Mouse (Mus musculus): ENCODE data around the gene Olfr1392.
A peak's percentile ranks its signal among the peaks of the same experiment; 100 is the strongest.
"Not testable (repeated sequence)": the region's sequence is repeated elsewhere in the genome, so short reads cannot be mapped to it uniquely, and the experiment has no call there.

Gene Olfr1392

DNA sequence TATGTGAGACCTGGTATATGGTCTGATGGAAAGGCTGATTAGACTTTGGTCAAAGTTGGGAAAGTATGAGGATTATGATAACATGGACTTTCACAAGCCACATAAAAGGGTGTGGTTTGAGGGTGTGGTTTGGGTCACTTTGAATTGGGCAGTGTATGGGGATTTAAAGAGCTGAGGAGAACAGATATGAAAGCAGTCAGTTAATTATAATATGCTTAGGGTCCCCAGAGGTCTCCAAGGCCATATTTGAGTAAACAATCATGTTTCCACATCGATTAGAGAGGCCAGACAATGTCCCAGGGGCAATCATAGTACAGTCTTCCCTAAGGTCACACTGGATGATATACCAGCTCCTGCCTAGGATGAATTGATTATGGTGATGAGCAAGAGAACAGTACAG, at the start of gene Olfr1392:
Gene Olfr1392 (plus strand): TSS at position 301 of the 400 bp plus-strand sequence.
- not testable (repeated sequence) for DNase-seq

DNA sequence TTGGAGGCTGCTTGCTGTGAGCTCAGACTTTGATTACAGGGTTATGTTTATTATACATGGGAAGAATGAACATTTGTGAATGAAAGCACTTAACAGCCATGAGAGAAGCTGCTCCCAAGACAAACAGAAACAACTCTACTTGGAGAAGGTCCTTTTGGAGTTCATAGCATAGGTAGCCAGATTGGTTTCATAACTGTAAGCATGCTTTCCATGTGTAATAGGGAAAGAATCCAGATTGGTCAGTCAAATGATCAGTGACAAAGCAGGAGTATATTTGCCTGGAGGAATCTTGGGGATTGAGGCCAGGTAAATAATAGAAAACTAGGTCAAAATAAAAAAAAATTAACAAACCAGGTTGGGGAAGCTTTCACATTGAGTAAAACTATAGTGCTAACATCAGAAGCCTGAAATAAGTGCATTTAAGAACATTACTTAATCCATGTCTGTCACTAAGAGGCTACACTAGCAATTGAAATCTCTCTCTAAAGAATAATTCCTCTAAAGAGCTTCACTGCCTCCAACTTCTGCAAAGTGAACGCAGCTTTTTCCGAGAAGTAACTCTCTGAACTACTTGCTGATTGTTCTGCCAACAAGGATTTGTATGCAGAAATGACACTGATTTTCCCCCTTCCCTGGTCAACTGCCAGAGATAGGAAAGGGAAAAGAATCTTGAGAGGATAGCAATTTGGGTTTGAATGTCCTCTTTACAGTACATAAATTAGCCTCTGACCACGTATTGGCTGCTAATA, 49.4 kb upstream of the Olfr1392 start:
- no peak for DNase-seq

DNA sequence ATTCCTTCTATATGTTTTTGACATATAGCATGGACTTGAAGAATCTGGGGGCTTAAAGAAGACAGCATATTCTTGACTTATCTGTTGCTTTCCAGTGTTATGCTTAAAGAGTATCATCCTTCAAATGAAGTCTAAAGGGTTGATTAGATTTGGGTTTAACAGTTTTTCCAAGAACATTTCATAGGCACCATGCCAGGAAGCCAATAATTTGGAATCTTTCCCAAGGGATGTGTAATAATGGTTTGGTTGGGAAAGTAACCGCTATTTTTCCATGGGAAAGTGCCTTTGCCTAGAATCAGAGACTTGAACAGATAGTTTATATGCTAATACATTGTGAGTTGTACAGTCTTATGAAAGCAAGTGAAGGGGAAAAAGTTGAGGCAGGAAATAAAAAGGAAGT, 48.2 kb upstream of the Olfr1392 start:
- no peak for DNase-seq

DNA sequence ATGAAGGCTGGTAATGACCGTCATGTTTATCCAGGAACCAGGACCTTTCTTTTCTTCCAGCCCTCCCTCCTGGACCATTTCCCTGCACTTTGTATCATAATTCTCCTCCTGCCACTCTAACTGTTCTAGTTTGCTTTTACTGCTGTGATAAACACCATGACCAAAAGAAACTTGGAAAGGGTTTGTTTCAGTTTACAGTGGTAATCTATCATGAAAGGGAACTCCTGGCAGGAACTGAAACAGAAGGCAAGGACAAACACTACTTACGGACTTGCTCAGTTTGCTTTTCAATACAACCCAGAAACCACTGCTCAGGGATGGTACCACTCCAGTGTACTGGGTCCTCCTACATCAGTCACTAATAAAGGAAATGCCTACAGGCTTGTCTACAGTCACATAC, 47.5 kb upstream of the Olfr1392 start:
- DNase-seq = no peak

DNA sequence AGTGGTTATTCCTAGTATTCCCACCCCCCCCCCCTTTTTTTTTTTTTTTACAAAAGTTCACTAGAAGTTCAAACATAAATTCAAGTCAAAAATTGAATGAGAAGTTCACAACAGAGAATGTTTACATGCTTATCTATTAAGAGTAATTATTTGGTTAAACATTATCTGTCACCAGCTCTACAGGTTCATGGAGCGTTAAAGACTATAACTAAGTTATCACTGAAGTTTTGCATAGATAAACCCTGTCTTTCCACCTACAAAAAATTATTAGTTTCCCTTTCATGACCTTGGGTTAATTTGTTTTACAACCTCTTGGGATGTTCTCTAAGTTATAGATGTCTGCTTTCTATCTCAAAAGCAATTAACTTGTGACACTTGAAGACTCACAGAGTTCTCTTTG, 44.8 kb upstream of the Olfr1392 start:
- no peak for DNase-seq

DNA sequence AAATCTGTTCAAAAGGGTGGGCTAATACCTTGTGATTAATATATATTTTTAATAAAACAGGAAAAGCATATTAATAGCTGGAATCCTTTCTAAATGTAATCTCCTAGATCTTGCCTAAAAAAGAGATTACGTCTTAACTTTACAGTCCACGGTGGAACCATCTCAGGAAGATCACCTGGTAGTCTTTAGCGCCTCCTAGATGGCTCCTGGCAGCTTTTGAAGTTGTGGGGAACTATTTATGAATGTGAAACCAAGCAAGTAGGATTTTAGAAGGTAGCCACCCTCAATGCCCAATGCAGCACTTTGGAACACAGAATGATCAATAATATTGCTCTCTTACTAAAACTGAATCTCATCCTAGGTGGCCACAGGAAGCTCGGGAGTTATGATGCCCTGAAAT, 44.2 kb upstream of the Olfr1392 start:
- DNase-seq = no peak

DNA sequence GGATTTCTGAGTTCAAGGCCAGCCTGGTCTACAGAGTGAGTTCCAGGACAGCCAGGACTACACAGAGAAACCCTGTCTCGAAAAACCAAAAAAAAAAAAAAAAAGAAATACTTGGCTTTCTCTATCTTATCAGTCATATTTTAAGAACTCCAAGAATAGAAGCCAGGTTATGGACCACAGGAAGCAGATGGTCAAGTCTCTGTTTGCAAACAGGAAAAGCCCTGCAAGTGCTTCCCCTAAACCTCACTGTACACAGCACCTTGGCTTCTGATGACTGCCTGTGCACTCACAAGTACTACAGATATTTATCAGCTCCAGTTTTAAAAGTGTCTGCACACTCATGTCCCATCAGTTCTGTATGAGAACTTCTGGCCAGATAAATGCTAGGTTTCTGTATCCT, 43.6 kb upstream of the Olfr1392 start:
- DNase-seq = no peak

DNA sequence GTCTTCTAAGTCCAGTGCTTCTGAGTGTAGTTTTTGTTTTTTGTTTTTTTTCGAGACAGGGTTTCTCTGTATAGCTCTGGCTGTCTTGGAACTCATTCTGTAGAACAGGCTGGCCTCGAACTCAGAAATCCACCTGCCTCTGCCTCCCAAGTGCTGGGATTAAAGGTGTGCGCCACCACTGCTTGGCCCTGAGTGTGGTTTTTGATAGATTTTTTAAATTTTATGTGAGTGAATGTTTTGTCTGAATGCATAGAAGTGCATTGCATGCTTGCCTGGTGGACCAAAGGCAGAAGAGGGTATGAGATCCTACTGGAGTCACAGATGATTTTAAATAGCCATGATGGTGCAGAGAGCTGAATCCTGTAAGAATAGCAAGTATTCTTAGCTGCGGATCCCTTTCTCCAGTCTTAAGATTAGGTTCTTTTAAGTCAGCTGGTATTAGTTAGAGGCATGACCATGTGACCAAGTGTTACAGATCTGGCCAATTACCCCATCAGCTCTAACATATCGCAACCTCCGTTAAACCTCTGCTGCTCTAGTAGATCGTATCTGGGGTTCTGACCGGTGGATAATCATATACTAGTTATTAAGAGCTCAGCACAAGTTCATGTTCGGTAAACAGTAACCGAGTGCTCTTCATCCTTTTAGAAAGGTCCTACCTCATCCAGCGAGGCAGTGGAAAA, 42.0 kb upstream of the Olfr1392 start:
- DNase-seq = no peak

DNA sequence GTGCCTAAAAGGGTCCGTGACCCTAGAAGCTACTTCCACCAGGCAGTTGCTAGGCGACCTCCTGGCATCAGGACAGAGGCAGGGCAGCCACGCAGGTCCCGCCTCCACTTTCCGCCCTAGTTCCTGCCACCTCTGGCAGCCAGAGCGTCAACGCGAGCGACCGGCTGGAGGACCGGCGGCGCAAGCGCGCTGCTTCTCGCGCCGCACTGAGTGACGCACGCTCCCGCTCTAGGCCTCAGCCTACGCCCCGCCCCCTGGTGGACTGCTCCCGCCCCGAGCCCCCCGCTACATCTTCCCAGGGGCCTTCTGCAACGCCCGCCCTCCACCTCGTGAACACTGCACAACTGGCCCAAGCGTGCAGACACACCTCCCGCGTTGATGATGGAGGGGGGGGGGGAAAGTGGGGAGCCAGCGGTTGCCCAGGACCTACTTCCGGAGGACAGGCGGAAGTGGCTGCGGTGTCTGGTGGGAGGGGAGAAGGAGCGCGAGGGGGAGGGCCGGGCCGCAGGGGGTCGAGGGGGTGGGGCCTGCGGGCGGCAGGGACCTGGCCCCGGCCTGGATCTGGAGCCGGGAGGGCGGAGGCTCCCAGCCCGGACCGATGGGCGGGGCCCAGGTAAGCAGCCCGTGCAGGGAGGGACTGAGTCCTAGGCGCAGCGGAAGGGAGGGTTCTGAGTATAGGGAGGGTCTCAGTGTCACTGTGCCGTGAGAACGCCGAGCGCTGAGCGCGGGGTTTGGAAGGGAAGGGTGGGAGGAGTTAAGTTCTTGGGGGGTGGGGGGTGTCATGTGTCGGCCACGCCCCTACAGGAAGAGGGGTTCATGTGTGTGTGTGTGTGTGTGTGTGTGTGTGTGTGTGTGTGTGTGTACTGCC, 41.1 kb upstream of the Olfr1392 start, which contains the start of gene Mgat1:
Gene Mgat1 (plus strand): TSS at position 465 of the 868 bp plus-strand sequence.
- DNase-seq = peak; percentile 83

DNA sequence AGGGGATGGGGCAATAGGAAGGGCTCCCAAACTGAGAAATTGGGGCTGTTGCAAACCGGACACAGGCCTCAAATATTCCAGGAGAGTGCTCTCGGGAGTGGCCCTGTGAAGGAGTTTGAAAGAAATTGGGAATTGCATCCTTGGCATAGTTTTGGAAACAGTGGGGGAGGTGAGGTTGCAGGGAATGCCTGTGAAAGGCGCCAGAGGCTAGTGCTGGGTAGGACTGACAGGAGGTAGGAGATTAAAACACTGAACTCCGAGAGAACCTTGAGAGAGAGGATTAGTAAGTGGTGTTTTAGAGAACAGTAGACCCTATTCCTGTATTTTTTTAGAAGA, 40.5 kb upstream of the Olfr1392 start:
- DNase-seq = peak; percentile 68

DNA sequence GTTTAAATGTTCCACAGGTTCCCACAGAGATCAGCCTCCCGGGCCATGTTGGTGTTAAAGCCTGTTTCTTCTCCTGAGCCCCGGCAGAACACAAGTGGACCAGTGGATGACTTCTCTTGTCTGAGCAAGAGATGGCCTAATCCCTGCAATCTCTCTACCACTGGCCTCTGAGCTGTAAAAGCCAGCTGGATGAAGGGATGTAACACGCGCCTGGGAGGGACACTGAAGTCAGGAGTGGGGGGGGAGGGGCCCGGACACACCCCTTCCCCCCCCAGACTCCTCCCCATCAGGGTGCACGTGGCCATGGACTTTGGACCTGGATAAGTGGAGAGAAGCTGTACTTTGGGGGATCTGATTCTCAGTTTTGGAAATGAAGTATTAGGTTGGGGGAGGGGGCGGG, 39.9 kb upstream of the Olfr1392 start:
- DNase-seq = no peak

DNA sequence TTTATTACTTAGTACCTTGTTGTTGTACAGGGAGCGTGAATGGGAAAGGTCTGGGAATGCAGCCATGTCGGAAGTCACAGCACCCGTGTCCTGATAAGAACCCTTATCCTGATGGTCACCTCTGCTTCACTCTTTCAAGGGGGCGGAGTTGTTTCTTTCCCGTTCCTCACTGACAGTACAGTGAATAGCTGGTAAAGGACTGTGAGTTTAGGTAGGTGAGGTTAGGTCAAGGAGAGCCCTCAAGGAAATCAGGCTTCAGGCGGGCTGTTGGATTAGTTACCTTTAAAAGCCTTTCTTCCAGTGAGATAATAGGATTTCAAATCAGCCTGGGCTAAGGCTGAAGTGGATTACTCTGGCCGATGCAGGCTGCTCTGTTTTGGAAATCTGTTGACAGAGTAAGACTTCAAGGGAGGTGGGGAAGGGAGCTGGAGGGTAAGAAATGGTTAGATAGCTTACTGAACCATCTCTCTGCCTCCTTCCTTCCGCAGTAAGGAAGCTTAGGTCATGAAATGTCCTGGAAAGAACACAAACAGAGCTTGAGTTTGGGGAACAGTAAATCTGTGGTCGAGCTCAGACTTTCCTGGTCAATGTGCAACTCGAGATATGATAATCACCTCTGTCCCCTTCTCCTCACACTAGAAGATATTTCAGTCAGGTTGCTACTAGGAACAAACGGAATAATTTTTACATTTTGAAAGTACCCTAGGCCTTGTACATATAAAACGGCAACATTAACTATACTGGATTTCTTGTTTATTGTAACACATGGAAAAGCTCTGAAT, 39.3 kb upstream of the Olfr1392 start:
- DNase-seq = no peak

DNA sequence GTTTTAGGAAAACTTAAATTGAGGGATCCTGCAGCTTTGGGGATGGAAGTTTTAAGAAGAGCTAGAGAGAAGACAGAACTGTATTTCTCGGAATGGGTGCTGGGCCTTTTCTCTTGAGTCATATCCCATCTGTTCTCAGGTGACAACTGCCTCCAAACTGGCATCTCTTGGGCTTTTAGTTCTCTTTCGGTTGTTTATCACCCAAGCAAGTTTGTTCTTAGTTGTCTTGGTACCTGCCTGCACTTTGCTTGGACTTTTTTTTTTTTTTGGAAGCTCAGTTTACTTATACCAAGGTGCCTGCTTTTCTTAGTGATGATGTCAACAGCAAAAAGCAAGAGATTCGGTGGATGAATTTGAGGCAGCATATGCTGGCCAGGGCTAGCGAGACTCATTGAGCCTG, 38.6 kb upstream of the Olfr1392 start:
- no peak for DNase-seq

DNA sequence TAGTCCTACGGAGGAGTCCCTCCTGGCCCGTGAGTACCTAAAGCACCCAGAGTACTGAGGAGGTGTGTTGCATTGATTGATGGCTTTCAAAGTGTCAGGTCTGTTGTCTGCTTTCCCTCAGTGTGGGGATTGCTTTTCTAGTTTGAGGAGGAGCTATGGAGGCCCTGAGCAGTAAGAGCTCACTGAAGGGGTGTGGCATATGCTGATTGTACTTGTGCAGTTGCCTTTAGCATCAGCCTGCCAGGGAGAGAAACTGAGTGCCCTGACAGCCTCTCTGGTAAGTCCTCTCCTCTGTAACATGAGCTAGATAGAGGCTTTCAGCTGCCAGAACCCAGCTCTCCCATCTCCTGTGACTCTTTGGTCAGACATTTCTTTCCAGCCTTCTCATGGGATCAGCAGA, 37.8 kb upstream of the Olfr1392 start:
- no peak for DNase-seq

DNA sequence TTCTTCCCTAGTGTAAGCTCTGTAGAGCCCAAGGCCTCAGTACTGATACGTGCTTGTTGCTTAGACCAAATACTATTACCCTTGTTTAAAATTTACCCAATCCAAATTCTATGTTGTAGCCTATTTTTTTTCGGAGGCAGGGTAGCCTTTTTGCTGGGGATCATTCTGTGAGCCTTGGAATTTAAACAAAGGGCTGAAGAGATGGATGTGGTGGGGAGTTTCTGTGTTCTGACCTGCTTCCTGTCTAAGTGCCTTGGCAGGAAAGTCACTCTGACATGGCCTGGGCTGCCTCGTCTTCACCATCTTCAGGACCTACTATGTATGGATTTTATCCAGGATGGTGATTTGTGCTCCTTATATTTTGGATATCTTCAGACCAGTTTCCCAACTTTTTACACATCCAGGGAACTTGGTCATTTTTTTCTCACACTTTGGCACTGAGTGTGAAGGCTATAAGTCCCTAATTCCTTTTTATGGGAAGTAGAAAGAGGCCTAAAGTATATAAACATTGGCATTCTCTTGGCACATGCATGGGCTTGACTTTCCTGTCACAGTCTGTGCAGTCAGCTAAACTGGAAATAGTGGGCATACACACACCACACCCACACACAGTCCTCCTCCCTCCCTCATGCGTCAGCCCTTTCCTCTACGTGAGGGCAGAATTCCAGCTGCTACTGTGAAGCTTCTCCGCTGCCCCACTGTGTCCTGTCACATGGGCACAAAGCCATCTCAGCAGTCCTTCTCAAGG, 36.7 kb upstream of the Olfr1392 start:
- no peak for DNase-seq

DNA sequence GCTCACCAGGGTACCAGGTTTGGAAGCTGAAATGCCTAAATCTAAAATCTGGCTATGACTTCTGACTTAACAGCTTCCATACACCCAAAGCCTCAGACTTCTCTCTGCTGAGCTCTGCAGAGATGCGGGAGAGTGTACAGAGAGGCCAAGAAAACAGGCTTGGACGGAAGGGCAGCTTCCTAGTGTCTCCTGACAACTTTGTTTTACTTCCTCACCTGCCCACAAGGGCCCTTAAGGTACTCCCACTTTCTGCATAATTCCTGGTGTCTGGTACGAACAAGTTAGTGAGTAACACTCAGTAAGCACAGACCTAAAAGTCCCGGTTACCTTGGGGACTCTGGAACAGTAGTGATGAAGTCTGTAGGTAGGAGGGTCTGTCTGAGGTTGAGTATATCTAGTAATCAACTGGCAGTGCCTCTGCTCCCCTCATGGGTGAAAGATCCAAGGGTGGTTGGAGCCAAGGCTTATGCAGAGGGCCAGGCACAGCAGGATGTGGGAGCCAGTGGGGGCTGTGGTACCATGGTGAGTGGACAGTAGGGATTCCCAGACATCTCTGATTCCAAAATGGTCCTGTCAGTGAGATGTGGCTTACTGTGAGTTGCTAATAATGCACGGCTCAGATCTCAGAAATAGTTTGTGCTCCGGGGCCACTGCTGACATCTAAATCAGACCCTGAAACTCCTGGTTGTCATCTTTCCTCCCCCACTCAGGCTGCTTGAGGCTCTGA, 35.9 kb upstream of the Olfr1392 start:
- DNase-seq = no peak

DNA sequence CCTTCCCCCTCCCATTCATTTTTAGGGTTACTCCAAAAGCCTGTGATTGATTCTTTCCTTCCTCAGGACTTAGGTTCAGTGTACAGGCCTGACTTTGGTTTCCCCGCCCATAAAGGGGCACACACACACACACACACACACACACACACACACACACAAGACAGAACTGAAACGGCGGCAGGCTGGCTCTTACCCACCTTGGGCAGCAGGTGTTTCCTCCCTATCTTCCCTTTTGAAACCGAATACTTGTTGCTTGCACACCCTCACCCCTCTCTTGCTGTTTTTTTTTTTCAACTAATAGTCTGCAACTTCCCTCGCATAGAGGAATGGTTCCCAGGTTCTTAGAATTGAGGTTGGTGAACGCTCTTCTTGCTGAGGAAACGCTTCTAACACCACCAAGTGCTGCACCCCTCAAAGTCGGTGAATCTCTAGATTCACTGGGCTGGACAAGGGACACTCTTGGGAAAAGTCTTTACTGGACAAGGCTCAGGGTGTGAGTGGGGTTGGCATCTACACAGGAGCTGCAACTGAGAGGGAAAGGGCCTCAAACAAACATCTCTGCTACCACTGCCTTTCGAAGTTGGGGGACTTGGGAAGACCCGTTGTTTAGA, 35.2 kb upstream of the Olfr1392 start:
- DNase-seq = no peak

DNA sequence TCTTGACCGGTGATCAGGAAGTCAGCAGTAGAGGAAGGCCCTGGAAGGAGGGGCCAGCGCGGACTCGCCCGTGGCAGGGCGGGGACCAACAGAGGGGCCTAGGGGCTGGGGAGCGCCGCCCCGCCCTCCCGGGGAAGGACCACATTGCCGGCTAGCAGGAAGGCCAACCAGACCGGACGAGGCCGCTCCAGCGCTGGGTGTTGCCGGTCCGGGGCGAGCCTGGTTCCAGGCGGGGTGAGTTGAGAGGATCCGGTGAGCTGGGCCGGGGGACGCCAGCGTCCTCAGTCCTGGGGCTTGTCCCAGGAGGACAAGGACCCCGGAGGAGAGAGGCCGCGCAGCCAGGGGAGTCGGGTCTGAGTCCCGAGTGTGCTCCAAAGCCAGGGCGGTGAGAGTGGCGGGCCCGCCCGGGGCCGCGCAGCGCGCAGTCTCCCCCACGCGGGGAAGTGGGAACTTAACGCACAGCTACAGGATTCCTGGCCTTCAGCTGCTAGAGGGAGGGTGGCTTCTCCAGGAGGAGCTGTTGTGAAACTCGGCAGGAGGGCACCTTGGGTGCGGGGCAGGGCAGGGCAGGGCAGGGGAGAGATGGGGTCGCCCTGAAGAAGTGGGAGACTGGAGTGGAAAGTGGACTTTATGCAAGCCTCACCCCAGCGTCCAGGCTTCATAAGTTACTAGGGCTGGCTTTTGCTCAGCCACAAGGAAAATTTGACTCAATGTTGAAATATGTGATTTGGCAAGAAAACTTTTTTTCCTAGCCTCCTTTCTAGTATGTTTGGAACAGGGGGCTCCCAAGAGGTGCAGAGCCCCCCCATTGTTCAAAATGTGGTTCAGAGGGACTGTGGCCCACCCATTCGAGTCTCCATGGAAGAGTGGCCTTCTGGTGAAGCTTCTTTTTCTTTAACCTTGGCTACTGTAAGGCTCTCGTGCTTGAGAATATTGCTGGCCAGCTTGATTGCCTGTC, 34.4 kb upstream of the Olfr1392 start:
- peak; percentile 55 for DNase-seq

DNA sequence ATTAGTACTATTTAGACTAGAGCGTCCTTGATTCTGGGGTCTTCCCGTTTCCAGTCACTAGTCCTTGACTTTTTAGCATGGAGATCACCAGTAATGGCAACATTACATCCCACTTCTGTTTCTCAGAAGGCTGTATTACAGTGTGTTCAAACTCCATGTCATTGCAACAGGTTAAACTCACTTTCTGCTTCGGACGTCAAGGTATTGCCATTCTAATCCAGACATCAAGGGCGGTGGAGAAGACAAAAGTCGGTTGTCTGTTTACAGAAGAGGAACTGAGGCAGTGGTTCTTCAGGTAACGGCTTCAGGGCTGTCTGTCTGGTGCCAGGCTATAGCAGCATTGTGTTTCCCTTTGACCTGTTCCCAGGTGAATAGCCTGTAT, 33.7 kb upstream of the Olfr1392 start:
- DNase-seq = no peak

DNA sequence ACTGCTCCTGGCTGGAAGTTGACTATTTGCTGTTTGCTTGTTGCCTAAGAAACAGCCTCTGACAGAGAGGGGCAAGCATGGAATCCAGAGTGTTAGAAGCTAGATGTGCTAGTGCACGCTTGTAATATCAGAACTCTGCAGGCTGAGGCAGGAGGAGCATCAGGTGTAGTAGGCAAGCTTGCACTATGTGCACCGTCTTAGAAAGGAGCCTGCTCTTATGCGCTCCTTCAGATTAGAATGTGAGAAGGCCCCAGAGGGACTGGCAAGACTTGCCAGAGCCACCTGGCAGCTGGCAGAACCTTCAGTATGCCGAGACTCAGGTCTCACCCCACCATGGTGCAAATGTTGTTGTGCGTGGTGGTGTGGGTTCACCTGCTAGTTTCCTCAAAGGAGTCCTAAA, 33.0 kb upstream of the Olfr1392 start:
- DNase-seq = no peak
